Mouse (Mus musculus) liver, adult 2 months (tissue): ENCODE results near the gene Sult2a7. TPM values are rescaled to one million over a fixed set of nuclear protein-coding genes. Genes with fewer than 3 reads are reported as not detected.

Experiments used
- DNase-seq: peaks from one replicate; pipeline ENCODE4 v3.0.0-alpha.2; 2011; ENCODE audit warnings: low read depth, low spot score; ENCODE audit errors: extremely low read depth
- H3K27ac ChIP-seq: fragments of 200-500 bp; replicated peaks from 2 replicates; pipeline ENCODE4 v1.5.1; 2012; ENCODE audit warnings: low read depth, mild to moderate bottlenecking, control low read depth, inconsistent platforms, low read length; ENCODE audit not compliant: insufficient read depth
- H3K27me3 ChIP-seq: fragments of 200-500 bp; 2 replicates; pipeline ENCODE4 v1.6.1; 2012; ENCODE audit warnings: mild to moderate bottlenecking, moderate library complexity, low read length, inconsistent platforms; ENCODE audit not compliant: control insufficient read depth, insufficient read depth
- H3K36me3 ChIP-seq: fragments of 200-500 bp; 2 replicates; pipeline ENCODE4 v1.6.1; 2012; ENCODE audit warnings: low read length, inconsistent platforms; ENCODE audit not compliant: control insufficient read depth, insufficient read depth
- H3K4me1 ChIP-seq: fragments of 200-500 bp; 2 replicates; pipeline ENCODE4 v1.6.1; 2011; ENCODE audit warnings: low read length; ENCODE audit not compliant: control insufficient read depth, insufficient read depth
- H3K4me3 ChIP-seq: fragments of 200-500 bp; 2 replicates; pipeline ENCODE4 v1.5.1; 2011; ENCODE audit warnings: low read depth, mild to moderate bottlenecking, control low read depth, low read length, moderate library complexity; ENCODE audit not compliant: insufficient read depth
- H3K79me2 ChIP-seq: fragments of 200-500 bp; 2 replicates; pipeline ENCODE4 v1.6.1; 2012; ENCODE audit warnings: inconsistent platforms, mild to moderate bottlenecking, low read length, moderate library complexity; ENCODE audit not compliant: control insufficient read depth, insufficient read depth
- H3K9ac ChIP-seq: fragments of 200-500 bp; 2 replicates; pipeline ENCODE4 v1.6.1; 2012; ENCODE audit warnings: low read depth, mild to moderate bottlenecking, control low read depth, inconsistent platforms, low read length
- CTCF ChIP-seq: fragments of 200-500 bp; IDR thresholded peaks from 2 replicates; pipeline ENCODE4 v1.5.1; 2011; ENCODE audit warnings: low read depth, low read length, control low read depth
- POLR2A ChIP-seq: fragments of 200-500 bp; IDR thresholded peaks from 2 replicates; pipeline ENCODE4 v1.6.1; 2011; ENCODE audit warnings: low read length, control low read depth; ENCODE audit not compliant: insufficient read depth; ENCODE audit errors: extremely low read depth
- WGBS: fragments of 180-500 bp; shearing (Covaris S2); methylation state at CpG from one replicate; pipeline ENCODE4 v1.1.7; 2018; 5-methylcytosine and 5-hydroxymethylcytosine counted together
- polyA plus RNA-seq: library from polyadenylated mRNA; depleted of rRNA; stranded (reverse); fragments of >200 nt; gene quantifications from 2 replicates; pipeline ENCODE4 v1.2.3, GENCODE M21; 2012; rRNA removed
- total RNA-seq: library from RNA; depleted of rRNA; stranded (reverse); fragments of >200 nt; gene quantifications from 2 replicates; pipeline ENCODE4 v1.2.3, GENCODE M21; 2014; rRNA removed

The Sult2a7 gene
- 3.1 and 25.4 TPM in 2 replicates for total RNA-seq
- polyA plus RNA-seq: 0.70 and 6.6 TPM in 2 replicates

DNA sequence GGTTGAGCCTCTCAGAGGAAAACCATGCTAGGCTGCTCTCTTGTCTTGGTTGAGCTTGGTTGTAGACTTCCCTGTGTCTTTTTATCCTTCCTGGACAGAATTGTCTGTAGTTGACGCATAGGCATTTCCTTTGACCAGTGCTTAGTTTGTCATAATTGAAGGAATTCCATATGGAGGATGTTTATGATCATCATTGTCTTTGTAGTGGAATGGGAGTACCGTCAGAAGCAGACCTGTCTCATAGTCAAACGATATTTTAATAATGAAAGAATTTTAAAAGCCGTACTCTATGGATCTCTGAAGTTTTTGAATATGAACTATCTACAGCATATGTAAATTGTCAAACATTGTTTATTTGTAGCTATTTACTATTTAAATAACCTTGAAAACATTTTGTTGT lies at the start of gene Sult2a7:
Gene Sult2a7, minus strand, starts transcription at position 101 of the 400 bp plus-strand sequence.
- no peak within 1 kb of the TSS for H3K4me3 ChIP-seq
- DNase-seq: no peak
- no peaks in the 10 kb centered on the region for H3K27me3 ChIP-seq
- TF ChIP-seq POLR2A: no peak
- TF ChIP-seq CTCF: no peak
- peaks cover 1% of the 10 kb centered on the region; the same call in 1 of the 2 replicates for H3K4me1 ChIP-seq
- H3K27ac ChIP-seq: no peak within 1 kb of the TSS
- H3K9ac ChIP-seq: no peak within 1 kb of the TSS
- H3K36me3 ChIP-seq: no peaks in the 10 kb centered on the region
- H3K79me2 ChIP-seq: no peaks in the 10 kb centered on the region
- WGBS: 92% methylated on average over 4 of the region's 4 CpGs

DNA sequence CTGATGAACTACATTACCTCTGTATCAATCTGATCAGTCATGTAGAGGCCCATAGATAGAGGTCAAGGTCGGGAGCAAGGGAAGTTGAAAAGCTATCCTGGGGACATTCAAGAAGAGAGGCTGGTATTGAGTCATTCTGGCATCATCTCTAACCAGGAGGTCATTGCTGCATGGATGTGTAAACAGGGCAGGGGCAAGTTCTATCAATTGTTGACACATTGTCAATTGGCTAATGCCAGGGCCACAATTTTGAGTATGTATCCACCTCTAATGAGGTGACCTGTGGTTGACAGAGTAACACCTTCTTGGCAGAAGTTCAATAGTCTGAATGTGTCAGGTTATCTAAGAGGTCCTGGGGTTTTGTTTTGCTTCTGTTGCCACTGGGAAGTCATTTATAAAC lies 31.2 kb upstream of the Sult2a7 start:
- Histone ChIP-seq H3K9ac (peak overlapping the region; percentile 47), H3K4me1 (peaks cover 35% of the 10 kb centered on the region), H3K27me3 (no peaks in the 10 kb centered on the region), H3K27ac (peak overlapping the region; percentile 100), H3K4me3 (no peak overlapping the region), H3K36me3 (peaks cover 37% of the 10 kb centered on the region), H3K79me2 (peaks cover 4% of the 10 kb centered on the region; the same call in 1 of the 2 replicates)
- 9% methylated on average over 1 of the region's 1 CpGs for WGBS
- TF ChIP-seq POLR2A (no peak), CTCF (no peak)
- DNase-seq: peak; percentile 100

DNA sequence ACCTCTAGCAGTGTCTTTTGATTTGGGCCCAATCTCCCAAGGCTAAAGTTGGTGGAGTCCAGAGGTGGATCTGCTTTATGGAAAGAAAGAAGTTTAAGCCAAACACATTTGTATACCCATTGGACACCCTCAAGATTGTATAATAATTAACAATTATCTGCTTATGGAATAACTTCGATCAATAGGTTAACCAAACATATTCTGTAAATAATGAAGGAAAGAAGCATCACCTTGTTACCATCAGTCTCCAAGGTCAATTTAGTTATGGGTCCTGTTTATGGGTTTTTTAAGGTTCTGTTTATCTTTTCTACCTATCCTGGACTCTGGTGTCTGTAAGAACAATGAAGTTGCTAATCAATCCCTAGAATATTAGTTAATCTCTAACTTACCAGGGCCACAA lies 28.6 kb upstream of the Sult2a7 start:
- Histone ChIP-seq H3K9ac (no peak overlapping the region), H3K79me2 (peaks cover 4% of the 10 kb centered on the region; the same call in 1 of the 2 replicates), H3K27me3 (no peaks in the 10 kb centered on the region), H3K4me3 (no peak overlapping the region), H3K4me1 (peaks cover 25% of the 10 kb centered on the region), H3K27ac (peak overlapping the region; percentile 100), H3K36me3 (peaks cover 21% of the 10 kb centered on the region)
- 25% methylated on average over 1 of the region's 1 CpGs for WGBS
- DNase-seq: peak; percentile 100
- TF ChIP-seq CTCF: no peak
- no peak for TF ChIP-seq POLR2A

DNA sequence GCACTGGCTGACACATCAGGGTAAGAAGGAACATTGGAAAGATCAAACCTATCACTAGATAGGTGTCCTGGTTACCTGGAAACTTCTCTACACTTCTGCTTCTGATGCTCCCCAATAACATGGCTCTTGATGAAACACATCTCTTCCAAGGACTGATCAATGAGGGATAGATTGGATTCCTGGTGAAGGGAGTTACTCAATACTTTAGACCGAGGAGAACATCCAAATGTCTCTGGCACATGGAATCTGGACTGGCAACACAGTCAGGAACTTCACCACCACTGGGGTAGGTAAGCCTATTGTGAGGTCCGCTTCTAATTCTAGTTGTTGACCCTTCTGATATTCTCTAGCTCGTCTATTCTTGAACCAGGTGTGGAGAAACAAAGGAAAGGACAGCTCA lies 24.3 kb upstream of the Sult2a7 start:
- Histone ChIP-seq H3K79me2 (no peaks in the 10 kb centered on the region; the same call in 1 of the 2 replicates), H3K4me1 (peaks cover 8% of the 10 kb centered on the region), H3K4me3 (peak overlapping the region; percentile 50), H3K9ac (peak overlapping the region; percentile 82), H3K27ac (peak overlapping the region; percentile 98), H3K36me3 (0 out of 2 replicates have a peak, but pooled peaks cover 1% of the 10 kb centered on the region), H3K27me3 (no peaks in the 10 kb centered on the region)
- TF ChIP-seq POLR2A (no peak), CTCF (no peak)
- peak; percentile 98 for DNase-seq
- 16% methylated on average over 3 of the region's 3 CpGs for WGBS

DNA sequence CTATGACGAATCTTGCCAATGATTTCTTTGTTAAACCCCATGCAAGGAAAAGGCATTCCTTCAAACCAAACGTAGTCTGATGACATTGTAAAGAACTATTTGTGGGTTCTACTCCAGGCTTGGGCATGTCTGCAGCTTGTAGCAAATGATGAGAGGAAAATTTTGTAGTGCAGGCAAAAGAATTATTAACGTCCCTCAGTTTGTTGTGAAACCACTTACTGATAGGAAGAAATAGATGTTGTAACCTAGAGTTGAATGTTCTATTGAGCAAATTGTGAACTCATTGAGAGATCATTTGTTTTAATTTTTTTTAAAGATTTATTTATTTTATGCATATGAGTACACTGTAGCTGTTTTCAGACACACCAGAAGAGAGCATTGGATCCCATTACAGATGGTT lies 1.1 kb downstream of the Sult2a7 start:
- Histone ChIP-seq H3K4me1 (peaks cover 1% of the 10 kb centered on the region; the same call in 1 of the 2 replicates), H3K79me2 (no peaks in the 10 kb centered on the region), H3K4me3 (no peak overlapping the region), H3K36me3 (no peaks in the 10 kb centered on the region), H3K9ac (no peak overlapping the region), H3K27me3 (no peaks in the 10 kb centered on the region), H3K27ac (no peak overlapping the region)
- WGBS: 47% methylated on average over 3 of the region's 3 CpGs
- DNase-seq: peak; percentile 74
- TF ChIP-seq POLR2A (no peak), CTCF (no peak)

DNA sequence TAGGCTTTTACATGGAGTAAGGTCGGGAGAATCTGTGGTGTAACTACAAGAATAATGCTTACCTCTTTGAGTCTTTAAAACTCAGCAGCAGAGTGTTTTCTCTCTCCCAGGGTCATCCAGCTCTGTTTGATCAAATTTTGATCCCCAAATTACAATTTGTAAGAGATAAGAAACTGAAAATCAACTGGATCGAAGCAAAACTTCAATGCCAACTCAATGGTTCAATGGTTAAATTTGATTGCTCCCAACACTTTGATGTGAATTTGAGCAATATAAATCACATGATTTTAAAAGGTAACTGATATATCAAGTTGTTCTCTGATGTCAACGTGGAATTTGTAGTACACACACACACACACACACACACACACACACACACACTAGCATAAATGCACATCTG lies 47.5 kb downstream of the Sult2a7 start, which contains the start of gene Sult2a8:
Gene Sult2a8, minus strand, starts transcription at position 236 of the 400 bp plus-strand sequence.
- H3K79me2 ChIP-seq: peaks cover 5% of the 10 kb centered on the region; the same call in 1 of the 2 replicates
- TF ChIP-seq POLR2A (no peak), CTCF (no peak)
- peak within 1 kb of the TSS; percentile 95 for H3K27ac ChIP-seq
- 17% methylated on average over 3 of the region's 3 CpGs for WGBS
- H3K4me1 ChIP-seq: no peaks in the 10 kb centered on the region; the same call in 1 of the 2 replicates
- H3K27me3 ChIP-seq: no peaks in the 10 kb centered on the region
- H3K36me3 ChIP-seq: peaks cover 6% of the 10 kb centered on the region
- DNase-seq: peak; percentile 95
- peak within 1 kb of the TSS; percentile 78 for H3K9ac ChIP-seq
- peak within 1 kb of the TSS; percentile 63 for H3K4me3 ChIP-seq
